Mouse (Mus musculus) stomach, postnatal 0 days (tissue): ENCODE measurements around the gene Arrdc2.

Source experiments
- CTCF ChIP-seq: IDR thresholded peaks from 2 replicates; pipeline ENCODE4 v1.5.1; 2016; ENCODE audit warnings: antibody characterized with exemption, low read depth, mild to moderate bottlenecking, moderate library complexity
- EP300 ChIP-seq: optimal IDR thresholded peaks from 2 replicates; pipeline ENCODE3; 2016; ENCODE audit warnings: antibody characterized with exemption

DNA sequence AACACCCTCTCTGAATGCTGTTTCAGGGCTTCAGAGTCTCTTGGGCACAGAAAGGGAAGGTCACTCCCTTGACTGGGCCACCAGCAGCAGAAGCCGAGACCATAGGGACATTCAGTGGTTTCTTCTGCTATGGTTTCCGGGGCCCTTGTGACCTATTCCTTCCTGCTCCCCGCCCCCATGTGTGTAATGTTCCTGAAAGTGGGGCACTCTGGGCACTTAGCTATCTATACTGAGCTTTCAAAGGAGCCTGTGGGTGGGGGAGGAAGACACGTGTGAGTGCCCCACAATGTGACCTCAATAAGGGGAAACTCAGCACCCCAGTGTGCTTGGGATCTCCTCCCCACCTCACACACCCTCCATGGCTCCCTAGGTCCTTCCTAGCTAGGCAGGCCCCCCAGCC is 33.0 kb downstream of the Arrdc2 start:
- TF ChIP-seq CTCF (no peak), EP300 (no peak)
